Mouse (Mus musculus) left cerebral cortex, postnatal 14 days (tissue): ENCODE data around the gene Cpped1. TPM values are rescaled to one million over a fixed set of nuclear protein-coding genes. Genes with fewer than 3 reads are reported as not detected.
A peak's percentile ranks its signal among the peaks of the same experiment; 100 is the strongest.

Source experiments
- DNase-seq, 2 experiments: peaks; one replicate each; pipeline ENCODE4 v3.0.0; 2021 to 2022; ENCODE audit warnings: low spot score in 2 of 2, mixed read lengths in 1 of 2
- intact Hi-C: fragments of 180-260 bp; cut with DNase I; formaldehyde crosslinking; loops from one replicate; pipeline ENCODE4 v1.15.1; 2025
- long read RNA-seq, 2 experiments: library from polyadenylated mRNA; stranded (forward); transcript quantifications; one replicate each; pipeline ENCODE4 v2.0.0; 2021
- total RNA-seq, 2 experiments: library from RNA; stranded (reverse); gene quantifications; 2 replicates each; pipeline ENCODE4 v1.2.3; 2021

Cpped1 gene
- total RNA-seq = 10 to 100 TPM; 35.5 to 36.9 TPM
- long read RNA-seq, experiment 1, transcript Cpped1-202 (4 exons, 2,663 nt) = major isoform, 34 of 44 reads
- long read RNA-seq, experiment 1, partial matches to known transcripts = 3 of 44 reads
- long read RNA-seq, experiment 1, other reads (novel, unspliced or antisense) = 6 of 44 reads
- long read RNA-seq, experiment 2, transcript Cpped1-202 (4 exons, 2,663 nt) = major isoform, 31 of 40 reads
- long read RNA-seq, experiment 2, partial matches to known transcripts = 3 of 40 reads
- long read RNA-seq, experiment 2, other reads (novel, unspliced or antisense) = 6 of 40 reads

DNA sequence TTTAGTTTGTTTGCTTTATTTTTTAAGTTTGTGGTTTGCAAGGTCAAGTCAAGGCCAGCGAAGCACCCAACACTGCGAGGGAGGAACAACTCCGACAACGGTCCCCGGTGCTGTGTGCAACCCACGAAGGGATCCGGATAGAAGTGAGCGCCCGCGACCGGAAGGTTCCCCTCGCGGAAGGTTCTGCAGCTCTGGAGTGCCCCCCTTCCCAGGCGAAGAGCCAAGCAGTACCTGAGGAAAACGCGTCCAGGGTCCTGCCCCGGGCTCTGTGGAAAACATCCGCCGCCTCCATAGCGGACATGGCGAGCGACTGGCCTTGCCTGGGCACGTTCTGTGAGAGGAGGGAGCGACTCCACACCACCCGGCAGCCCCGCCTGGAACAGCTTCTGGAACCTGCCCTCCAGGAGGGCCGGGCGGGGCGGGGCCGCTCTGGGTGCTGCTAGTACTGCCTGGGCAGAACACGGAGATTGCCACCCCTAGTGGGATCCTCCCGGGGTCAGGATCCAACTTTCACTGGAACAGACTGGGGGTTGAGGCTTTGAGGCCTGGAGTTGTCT, at the start of gene Cpped1:
Cpped1 (minus strand) TSS at position 411 of the 557 bp plus-strand sequence.
- intact Hi-C loops = no loop called here
- DNase-seq = peak; percentile 89 to 90

GRCm38 (mm10) chr16:11940477-11940876, 31.2 kb upstream of the Cpped1 start:
- intact Hi-C loops = loop anchor here (10.0 kb wide), 1 partner anchor 246 kb away; no protein-coding TSS in a partner anchor
- peak; percentile 20 to 54 for DNase-seq

- intact Hi-C loops = no loop called here
- DNase-seq = no peak
These were observed 1.6 kb upstream of the Cpped1 start for GRCm38 (mm10) chr16:11910801-11911200.

DNA sequence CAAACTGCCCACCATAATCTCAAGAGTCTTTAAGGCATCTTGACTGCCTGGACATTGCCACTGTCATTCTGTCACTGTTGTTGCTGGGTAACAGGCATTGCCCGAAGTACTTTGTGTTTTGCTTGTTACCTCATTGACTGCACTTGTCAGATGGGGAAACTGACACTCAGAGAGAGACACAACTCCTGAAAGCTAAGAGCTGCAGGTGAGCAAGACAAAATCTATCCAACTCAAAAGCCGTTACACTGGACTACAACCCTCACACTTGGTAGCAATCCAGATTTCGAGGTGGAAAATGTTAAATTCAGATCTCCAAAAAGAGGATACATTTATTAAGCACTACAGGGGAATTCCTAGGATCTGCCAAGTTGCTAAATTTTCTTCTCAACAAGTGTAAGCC, 572 bp upstream of the Cpped1 start:
- no peak for DNase-seq
- intact Hi-C loops = no loop called here

DNA sequence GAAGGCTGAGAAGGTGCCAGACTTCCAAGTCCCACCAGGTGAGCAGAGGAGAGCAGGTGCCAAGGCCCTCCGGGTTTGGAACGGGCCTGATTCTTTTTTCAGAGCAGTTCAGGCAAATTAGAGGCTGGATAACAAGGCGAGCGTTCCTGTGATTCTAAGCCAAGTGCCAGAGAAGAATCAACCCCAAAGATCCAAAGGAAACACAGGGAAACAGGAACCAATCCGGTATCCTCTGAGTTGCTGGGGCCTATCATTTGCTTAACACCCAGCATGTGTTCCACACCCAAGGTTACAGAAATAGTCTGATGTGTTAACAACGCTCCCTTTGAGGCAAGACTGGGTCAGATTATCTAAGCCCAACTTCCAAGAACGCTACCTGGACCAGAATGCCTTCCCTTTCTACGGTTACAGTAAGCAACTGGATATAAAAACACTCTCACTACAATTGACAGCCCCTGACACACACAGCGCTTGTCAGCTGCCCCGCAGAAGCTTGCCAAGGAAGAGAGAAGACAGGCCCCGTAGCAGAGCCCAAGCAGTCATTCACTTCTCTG, 707 bp downstream of the Cpped1 start:
- intact Hi-C loops = no loop called here
- DNase-seq = peak in 1 of 2 experiments; percentile 62

- no peak for DNase-seq
- intact Hi-C loops = no loop called here
These were observed 1.4 kb downstream of the Cpped1 start for GRCm38 (mm10) chr16:11907816-11908215.

DNA sequence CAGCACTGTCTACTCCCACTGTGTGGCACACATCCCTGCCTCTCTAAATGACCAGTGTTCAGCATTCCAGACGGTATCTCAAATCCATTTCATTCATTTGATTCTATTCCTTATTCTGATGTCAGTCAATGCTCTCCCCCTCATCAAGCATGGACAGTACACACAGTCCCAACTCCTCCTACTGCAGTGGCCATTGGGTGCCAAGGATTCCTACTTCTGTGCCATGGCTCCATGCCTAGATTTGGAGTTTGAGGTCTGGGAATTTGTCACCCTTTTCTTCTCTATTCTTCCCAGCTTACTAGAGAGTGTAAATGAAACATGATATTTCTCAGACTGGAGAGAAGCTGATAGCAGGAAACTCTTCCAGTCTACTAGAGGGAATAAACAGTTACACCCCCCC, 2.3 kb downstream of the Cpped1 start:
- DNase-seq = no peak
- intact Hi-C loops = no loop called here

- DNase-seq = no peak
- intact Hi-C loops = no loop called here
These were observed 4.0 kb downstream of the Cpped1 start for GRCm38 (mm10) chr16:11905216-11905615.

GRCm38 (mm10) chr16:11902007-11902406, 7.2 kb downstream of the Cpped1 start:
- no peak for DNase-seq
- intact Hi-C loops = no loop called here

GRCm38 (mm10) chr16:11900341-11900740, 8.9 kb downstream of the Cpped1 start:
- DNase-seq = no peak
- intact Hi-C loops = no loop called here

DNA sequence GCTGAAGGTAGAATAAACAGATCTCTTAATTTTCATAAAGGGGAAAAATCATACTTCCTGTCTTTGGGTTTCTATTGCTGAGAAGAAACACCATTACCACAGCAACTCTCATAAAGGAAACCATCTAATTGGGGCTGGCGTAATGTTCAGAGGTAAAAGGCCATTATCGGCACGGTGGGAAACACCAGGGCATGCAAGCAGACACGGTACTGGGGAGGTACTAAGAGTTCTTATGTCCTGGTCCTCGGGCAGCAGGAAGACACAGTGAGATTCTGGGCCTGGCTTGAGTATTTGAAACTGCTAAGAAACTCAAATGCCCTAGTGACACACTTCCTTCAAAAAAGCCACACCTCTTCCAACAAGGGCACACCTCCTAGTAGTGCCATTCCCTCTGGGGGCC, 12.8 kb downstream of the Cpped1 start:
- intact Hi-C loops = no loop called here
- no peak for DNase-seq

DNA sequence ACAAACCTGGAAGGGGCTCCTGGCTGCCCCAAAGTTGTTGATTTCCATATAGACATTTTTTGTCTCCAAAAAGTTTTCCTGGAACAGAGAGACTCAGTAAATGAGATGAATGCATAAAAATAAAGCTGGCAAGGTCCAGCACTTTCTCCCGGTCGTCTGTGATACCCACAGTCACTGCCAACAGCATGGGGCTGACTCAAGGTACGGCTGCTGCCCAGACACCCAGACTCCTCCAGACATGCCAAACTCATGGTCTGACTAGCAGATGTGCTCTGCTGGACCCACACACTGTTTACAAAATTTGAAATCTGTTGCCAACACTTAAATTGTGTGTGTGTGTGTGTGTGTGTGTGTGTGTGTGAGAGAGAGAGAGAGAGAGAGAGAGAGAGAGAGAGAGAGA, 14.4 kb downstream of the Cpped1 start:
- no peak for DNase-seq
- intact Hi-C loops = no loop called here

- intact Hi-C loops = no loop called here
- DNase-seq = no peak
These were observed 19.1 kb downstream of the Cpped1 start for GRCm38 (mm10) chr16:11890186-11890585.

DNA sequence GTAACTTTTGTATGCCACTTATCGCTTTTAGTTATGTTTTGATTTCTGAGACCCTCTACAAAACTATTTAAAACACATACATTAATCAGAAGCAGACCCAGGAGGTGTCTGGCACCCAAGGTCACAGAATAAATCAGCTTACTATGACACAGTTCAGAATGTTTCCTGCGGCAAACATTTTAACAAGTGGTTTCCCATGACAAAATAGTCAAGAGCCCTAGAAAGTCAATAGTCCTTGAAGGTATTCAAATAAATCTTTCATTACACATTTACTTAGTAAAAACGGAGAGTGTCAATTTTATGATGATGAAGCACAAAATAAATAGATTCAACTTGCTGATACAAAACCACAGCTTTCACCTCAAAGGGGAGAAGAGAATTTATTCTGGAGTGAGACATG, 19.5 kb downstream of the Cpped1 start:
- intact Hi-C loops = no loop called here
- no peak for DNase-seq

GRCm38 (mm10) chr16:11881795-11882194, 27.4 kb downstream of the Cpped1 start:
- intact Hi-C loops = no loop called here
- peak; percentile 18 to 20 for DNase-seq

- DNase-seq = no peak
- intact Hi-C loops = no loop called here
These were observed 28.8 kb downstream of the Cpped1 start for GRCm38 (mm10) chr16:11880461-11880860.

DNA sequence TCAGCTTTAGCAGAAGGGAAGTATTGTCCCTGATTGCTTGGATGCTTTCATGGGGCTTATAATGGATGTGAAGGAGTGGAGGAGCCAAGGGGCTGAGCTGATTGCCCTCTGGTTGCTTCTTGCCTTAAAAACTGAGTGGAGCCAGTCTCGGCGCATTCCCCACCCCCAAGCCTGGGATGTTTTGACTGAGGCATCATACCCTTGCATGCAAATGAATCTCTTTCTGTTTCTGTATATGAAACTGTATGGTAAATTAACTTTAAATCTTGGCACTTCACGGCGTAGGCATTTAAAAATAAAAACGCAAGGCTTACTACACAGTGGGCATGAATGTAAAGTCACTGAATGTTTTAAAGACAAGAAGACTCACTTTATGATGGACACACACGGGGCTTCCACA, 30.0 kb downstream of the Cpped1 start:
- DNase-seq = peak in 1 of 2 experiments; percentile 14
- intact Hi-C loops = no loop called here

DNA sequence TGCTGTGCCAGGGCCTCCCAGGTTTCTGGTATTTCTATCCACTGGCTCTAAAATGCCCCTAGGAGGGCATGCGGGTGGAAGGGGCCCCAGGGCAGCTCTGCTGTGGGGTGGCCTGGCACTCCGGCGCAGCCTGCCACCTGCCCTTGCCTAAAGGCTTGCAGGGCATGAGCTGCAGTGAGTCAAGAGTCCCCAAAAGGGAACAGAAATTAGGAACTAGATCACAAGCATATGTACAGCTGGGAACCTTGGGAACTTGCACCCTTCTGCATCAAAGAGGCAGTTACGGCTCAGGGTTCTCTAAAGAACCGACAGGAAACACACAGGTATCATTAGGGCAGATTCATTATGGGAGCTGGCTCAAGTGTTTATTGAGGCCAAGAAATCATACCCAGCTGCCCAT, 34.0 kb downstream of the Cpped1 start:
- DNase-seq = no peak
- intact Hi-C loops = no loop called here

GRCm38 (mm10) chr16:11873292-11873691, 36.0 kb downstream of the Cpped1 start:
- intact Hi-C loops = no loop called here
- no peak for DNase-seq

GRCm38 (mm10) chr16:11868486-11868885, 40.8 kb downstream of the Cpped1 start:
- intact Hi-C loops = no loop called here
- DNase-seq = no peak
